Mouse (Mus musculus): Measurements from ENCODE around the gene Prom2. TPM values are rescaled to one million over a fixed set of nuclear protein-coding genes. Genes with fewer than 3 reads are reported as not detected.

Prom2 gene
- polyA plus RNA-seq, 1 experiment: not detected

DNA sequence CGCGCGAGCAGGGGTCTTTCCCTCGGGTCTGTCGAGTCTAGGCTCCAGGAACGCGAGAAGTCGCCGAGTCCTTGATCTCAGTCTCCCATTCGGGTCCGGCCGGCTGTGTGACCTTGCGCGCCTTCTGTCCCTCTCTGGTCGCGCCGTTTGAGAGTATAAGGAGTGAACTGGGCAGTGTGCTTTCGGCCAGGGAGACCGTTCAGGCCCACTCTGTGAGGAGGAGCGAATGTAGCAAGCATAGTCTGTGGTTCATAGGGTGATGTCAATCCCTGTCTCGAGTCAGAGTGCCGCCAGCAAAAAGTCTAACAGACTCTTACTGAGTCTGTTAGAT is 46.2 kb upstream of the Prom2 start:
- Histone ChIP-seq H3K36me3 (ENCODE audit: control insufficient read depth, insufficient read depth) (no peaks in the 10 kb centered on the region), H3ac (ENCODE audit: control insufficient read depth, insufficient read length) (peak overlapping the region; percentile 100), H3K27me3 (ENCODE audit: control insufficient read depth, insufficient read depth, insufficient read length) (no peaks in the 10 kb centered on the region), H3K79me2 (ENCODE audit: control insufficient read depth, insufficient read depth) (peaks cover 17% of the 10 kb centered on the region), H3K4me3 (peak overlapping the region; percentile 98), H3K4me2 (ENCODE audit: low read depth) (peak overlapping the region; percentile 85)
- no peak for TF ChIP-seq SRF (IDR thresholded peaks at IDR 0.05; ENCODE audit: control insufficient read depth, insufficient read length, low read depth)
- TF ChIP-seq MYOG (IDR thresholded peaks at IDR 0.05; ENCODE audit: control insufficient read depth in 1 of 3, insufficient read depth in 1 of 3, insufficient read length in 2 of 3, low read depth in 2 of 3): no peak
- no peak for TF ChIP-seq MAX (IDR thresholded peaks at IDR 0.05; ENCODE audit: low read depth)
- TF ChIP-seq MYOD1 (IDR thresholded peaks at IDR 0.05; ENCODE audit: control insufficient read depth in 1 of 3, insufficient read length in 2 of 3, low read depth in 2 of 3): no peak
- no peak for TF ChIP-seq E2F4 (IDR thresholded peaks at IDR 0.05; ENCODE audit: insufficient read depth)
- TF ChIP-seq REST (IDR thresholded peaks at IDR 0.05; ENCODE audit: insufficient read depth, insufficient read length): no peak
- TF ChIP-seq TCF3 (IDR thresholded peaks at IDR 0.05; ENCODE audit: insufficient read length, low read depth): no peak
- no peak for TF ChIP-seq TCF12 (IDR thresholded peaks at IDR 0.05; ENCODE audit: insufficient read depth, poor library complexity, severe bottlenecking)
- TF ChIP-seq POLR2AphosphoS2 (IDR thresholded peaks at IDR 0.05; ENCODE audit: insufficient read length, low read depth): no peak
- no peak for TF ChIP-seq CEBPB (IDR thresholded peaks at IDR 0.05; ENCODE audit: insufficient read depth, poor library complexity, severe bottlenecking)

DNA sequence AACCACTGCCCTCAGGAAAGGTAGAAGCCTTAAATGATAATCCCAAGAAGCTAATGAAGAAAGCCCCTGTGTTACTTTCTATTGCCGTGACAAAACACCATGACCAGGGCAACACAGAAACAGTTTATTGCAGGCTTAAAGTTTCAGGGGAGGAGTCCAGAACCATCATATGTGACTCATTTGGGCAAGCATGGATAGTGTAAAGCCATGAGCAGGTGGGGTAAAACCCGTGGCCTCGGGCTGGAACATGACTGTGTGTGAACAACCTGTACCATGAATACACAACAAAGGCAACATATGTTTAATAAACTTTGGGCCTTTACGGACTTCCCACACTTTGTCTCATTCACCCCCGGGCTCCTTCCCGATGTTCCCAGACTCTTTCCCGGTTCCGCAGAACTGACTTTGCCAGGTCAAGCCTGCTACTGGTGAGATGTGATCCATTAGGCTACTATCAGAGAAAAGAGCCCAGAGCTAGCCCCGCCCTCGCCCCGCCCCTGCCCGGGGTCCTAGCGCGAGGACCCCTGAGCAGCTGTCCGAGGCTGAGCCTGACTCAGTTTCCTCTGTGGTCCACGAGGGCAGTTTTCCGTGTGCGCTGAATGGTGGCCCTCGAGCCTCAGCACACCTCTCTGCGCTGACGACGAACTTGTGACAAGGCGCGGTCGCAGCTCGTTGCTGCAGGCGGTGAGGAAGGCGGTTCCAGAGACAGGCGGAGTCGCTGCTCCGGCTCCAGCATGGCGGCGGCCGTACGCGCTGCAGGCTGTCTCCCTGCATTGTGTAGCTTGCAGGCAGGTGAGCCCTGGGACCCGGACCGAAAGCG is 45.6 kb upstream of the Prom2 start, which contains the start of the genes Zfp661 and Mrps5:
Gene Zfp661, minus strand, starts transcription at position 401 of the 820 bp plus-strand sequence.
Gene Mrps5, plus strand, starts transcription at position 529 of the 820 bp plus-strand sequence.
- Histone ChIP-seq H3ac (ENCODE audit: control insufficient read depth, insufficient read length) (peak within 1 kb of the TSS; percentile 100), H3K27me3 (ENCODE audit: control insufficient read depth, insufficient read depth, insufficient read length) (no peaks in the 10 kb centered on the region), H3K4me3 (peak within 1 kb of the TSS; percentile 98), H3K79me2 (ENCODE audit: control insufficient read depth, insufficient read depth) (peaks cover 17% of the 10 kb centered on the region), H3K36me3 (ENCODE audit: control insufficient read depth, insufficient read depth) (no peaks in the 10 kb centered on the region), H3K4me2 (ENCODE audit: low read depth) (peak within 1 kb of the TSS; percentile 87)
- TF ChIP-seq POLR2A (IDR thresholded peaks at IDR 0.05; ENCODE audit: insufficient read length, low read depth) (peak; percentile 88), SRF (IDR thresholded peaks at IDR 0.05; ENCODE audit: control insufficient read depth, insufficient read length, low read depth) (no peak), MYOD1 (IDR thresholded peaks at IDR 0.05; ENCODE audit: control insufficient read depth in 1 of 3, insufficient read length in 2 of 3, low read depth in 2 of 3) (peak in 1 of 3 experiments; percentile 1), MAX (IDR thresholded peaks at IDR 0.05; ENCODE audit: low read depth) (peak; percentile 99), CEBPB (IDR thresholded peaks at IDR 0.05; ENCODE audit: insufficient read depth, poor library complexity, severe bottlenecking) (no peak), POLR2AphosphoS2 (IDR thresholded peaks at IDR 0.05; ENCODE audit: insufficient read length, low read depth) (peak; percentile 78), MYOG (IDR thresholded peaks at IDR 0.05; ENCODE audit: control insufficient read depth in 1 of 3, insufficient read depth in 1 of 3, insufficient read length in 2 of 3, low read depth in 2 of 3) (peak in 1 of 3 experiments; percentile 27)

DNA sequence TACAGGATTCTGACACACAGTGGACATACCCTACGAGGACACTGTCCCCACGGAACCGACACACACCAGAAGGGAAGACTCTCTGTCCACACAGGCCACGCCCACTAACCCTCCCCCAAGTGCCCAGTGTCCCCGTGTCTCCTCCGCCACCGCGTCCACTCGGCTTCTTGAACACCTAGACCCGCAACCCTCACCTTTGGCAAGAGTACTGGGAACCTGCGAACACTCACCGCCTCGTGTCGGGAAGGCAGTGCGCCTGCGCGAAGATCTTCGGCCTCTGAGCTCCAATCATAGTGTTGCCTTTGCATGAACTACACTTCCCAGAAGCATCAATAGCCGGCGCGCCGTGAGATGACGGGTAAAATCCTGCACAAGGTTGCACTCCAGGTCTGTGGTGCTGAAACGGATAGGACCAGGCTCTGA is 43.2 kb upstream of the Prom2 start:
- Histone ChIP-seq H3K4me3 (peak overlapping the region; percentile 30), H3K4me2 (ENCODE audit: low read depth) (peak overlapping the region; percentile 90), H3ac (ENCODE audit: control insufficient read depth, insufficient read length) (peak overlapping the region; percentile 77), H3K36me3 (ENCODE audit: control insufficient read depth, insufficient read depth) (no peaks in the 10 kb centered on the region), H3K79me2 (ENCODE audit: control insufficient read depth, insufficient read depth) (peaks cover 17% of the 10 kb centered on the region), H3K27me3 (ENCODE audit: control insufficient read depth, insufficient read depth, insufficient read length) (no peaks in the 10 kb centered on the region)
- TF ChIP-seq TCF3 (IDR thresholded peaks at IDR 0.05; ENCODE audit: insufficient read length, low read depth): no peak
- peak; percentile 77 for TF ChIP-seq SRF (IDR thresholded peaks at IDR 0.05; ENCODE audit: control insufficient read depth, insufficient read length, low read depth)
- TF ChIP-seq MYOD1 (IDR thresholded peaks at IDR 0.05; ENCODE audit: control insufficient read depth in 1 of 3, insufficient read length in 2 of 3, low read depth in 2 of 3): no peak
- no peak for TF ChIP-seq USF1 (IDR thresholded peaks at IDR 0.05; ENCODE audit: low read depth)
- TF ChIP-seq TCF12 (IDR thresholded peaks at IDR 0.05; ENCODE audit: insufficient read depth, poor library complexity, severe bottlenecking): no peak
- no peak for TF ChIP-seq E2F4 (IDR thresholded peaks at IDR 0.05; ENCODE audit: insufficient read depth)
- TF ChIP-seq POLR2AphosphoS2 (IDR thresholded peaks at IDR 0.05; ENCODE audit: insufficient read length, low read depth): peak; percentile 74
- no peak for TF ChIP-seq CEBPB (IDR thresholded peaks at IDR 0.05; ENCODE audit: insufficient read depth, poor library complexity, severe bottlenecking)
- peak; percentile 91 for TF ChIP-seq REST (IDR thresholded peaks at IDR 0.05; ENCODE audit: insufficient read depth, insufficient read length)
- no peak for TF ChIP-seq MYOG (IDR thresholded peaks at IDR 0.05; ENCODE audit: control insufficient read depth in 1 of 3, insufficient read depth in 1 of 3, insufficient read length in 2 of 3, low read depth in 2 of 3)
- peak; percentile 88 for TF ChIP-seq POLR2A (IDR thresholded peaks at IDR 0.05; ENCODE audit: insufficient read length, low read depth)
- TF ChIP-seq MAX (IDR thresholded peaks at IDR 0.05; ENCODE audit: low read depth): peak; percentile 13

DNA sequence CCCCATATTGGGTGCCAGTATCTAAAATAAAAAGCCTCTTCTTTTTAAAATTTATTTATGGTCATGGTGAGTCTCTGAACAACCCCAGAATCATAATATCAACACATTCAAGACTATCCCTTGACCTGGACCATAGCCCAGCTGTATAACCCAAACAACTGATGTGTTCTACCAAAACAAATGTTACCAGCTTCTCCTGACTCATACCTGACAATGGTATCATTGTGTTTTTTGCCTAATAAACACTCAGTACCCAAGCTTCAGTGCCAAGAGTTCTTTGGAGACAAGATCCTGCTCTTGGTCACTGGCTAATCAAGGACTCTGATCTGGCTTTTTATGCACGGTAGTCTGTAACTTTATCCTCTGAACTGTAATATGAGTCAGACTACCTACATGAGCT is 32.1 kb upstream of the Prom2 start:
- Histone ChIP-seq H3K27me3 (ENCODE audit: control insufficient read depth, insufficient read depth, insufficient read length) (no peaks in the 10 kb centered on the region), H3K79me2 (ENCODE audit: control insufficient read depth, insufficient read depth) (no peaks in the 10 kb centered on the region), H3K36me3 (ENCODE audit: control insufficient read depth, insufficient read depth) (no peaks in the 10 kb centered on the region), H3K4me2 (ENCODE audit: low read depth) (peak overlapping the region; percentile 12), H3K4me3 (no peak overlapping the region), H3ac (ENCODE audit: control insufficient read depth, insufficient read length) (no peak overlapping the region)
- TF ChIP-seq REST (IDR thresholded peaks at IDR 0.05; ENCODE audit: insufficient read depth, insufficient read length): no peak
- TF ChIP-seq CEBPB (IDR thresholded peaks at IDR 0.05; ENCODE audit: insufficient read depth, poor library complexity, severe bottlenecking): no peak
- TF ChIP-seq POLR2A (IDR thresholded peaks at IDR 0.05; ENCODE audit: insufficient read length, low read depth): no peak
- TF ChIP-seq SRF (IDR thresholded peaks at IDR 0.05; ENCODE audit: control insufficient read depth, insufficient read length, low read depth): no peak
- TF ChIP-seq E2F4 (IDR thresholded peaks at IDR 0.05; ENCODE audit: insufficient read depth): no peak
- no peak for TF ChIP-seq TCF12 (IDR thresholded peaks at IDR 0.05; ENCODE audit: insufficient read depth, poor library complexity, severe bottlenecking)
- no peak for TF ChIP-seq TCF3 (IDR thresholded peaks at IDR 0.05; ENCODE audit: insufficient read length, low read depth)
- peak in 1 of 3 experiments; percentile 64 for TF ChIP-seq MYOG (IDR thresholded peaks at IDR 0.05; ENCODE audit: control insufficient read depth in 1 of 3, insufficient read depth in 1 of 3, insufficient read length in 2 of 3, low read depth in 2 of 3)
- no peak for TF ChIP-seq POLR2AphosphoS2 (IDR thresholded peaks at IDR 0.05; ENCODE audit: insufficient read length, low read depth)
- TF ChIP-seq MYOD1 (IDR thresholded peaks at IDR 0.05; ENCODE audit: control insufficient read depth in 1 of 3, insufficient read length in 2 of 3, low read depth in 2 of 3): peak in 1 of 3 experiments; percentile 3
- no peak for TF ChIP-seq USF1 (IDR thresholded peaks at IDR 0.05; ENCODE audit: low read depth)

Data from myocyte (in vitro differentiated cells).